Mouse (Mus musculus) midbrain, embryonic 15.5 days (tissue): ENCODE results near the gene Ccdc149. TPM values are rescaled to one million over a fixed set of nuclear protein-coding genes. Genes with fewer than 3 reads are reported as not detected.

ENCODE experiments used
- ATAC-seq: fragments of 200-750 bp; cut with Nextera tagmentation; replicated peaks from 2 replicates; pipeline ENCODE4 v1.8.0; 2017; ENCODE audit warnings: moderate TSS enrichment
- H3K27ac ChIP-seq: fragments of 300-500 bp; sonication (generic); 2 replicates; pipeline ENCODE4 v1.5.1; 2015; ENCODE audit warnings: mild to moderate bottlenecking, inconsistent platforms
- H3K27me3 ChIP-seq: fragments of 300-500 bp; sonication (generic); replicated peaks from 2 replicates; pipeline ENCODE4 v1.6.1; 2015; ENCODE audit warnings: inconsistent platforms
- H3K36me3 ChIP-seq: fragments of 300-500 bp; sonication (generic); replicated peaks from 2 replicates; pipeline ENCODE4 v1.6.1; 2015; ENCODE audit warnings: inconsistent platforms
- H3K4me1 ChIP-seq: fragments of 300-500 bp; sonication (generic); 2 replicates; pipeline ENCODE4 v1.6.1; 2015; ENCODE audit warnings: inconsistent platforms
- H3K4me2 ChIP-seq: fragments of 300-500 bp; sonication (generic); 2 replicates; pipeline ENCODE4 v1.6.1; 2015; ENCODE audit warnings: inconsistent platforms, mild to moderate bottlenecking, moderate library complexity
- H3K4me3 ChIP-seq: fragments of 300-500 bp; sonication (generic); 2 replicates; pipeline ENCODE4 v1.5.1; 2015; ENCODE audit warnings: mild to moderate bottlenecking, inconsistent platforms
- H3K9ac ChIP-seq: fragments of 300-500 bp; sonication (generic); 2 replicates; pipeline ENCODE4 v1.6.1; 2015; ENCODE audit warnings: mild to moderate bottlenecking, inconsistent platforms
- H3K9me3 ChIP-seq: fragments of 300-500 bp; sonication (generic); 2 replicates; pipeline ENCODE4 v1.6.1; 2016; ENCODE audit warnings: inconsistent platforms
- WGBS: fragments of 180-500 bp; shearing (Covaris S2); methylation state at CpG from one replicate; pipeline ENCODE4 v1.1.7; 2015; ENCODE audit warnings: mixed read lengths; 5-methylcytosine and 5-hydroxymethylcytosine counted together
- polyA plus RNA-seq: library from polyadenylated mRNA; unstranded; fragments of >200 nt; fragmentation: Nextera tagmentation; extraction: Ambion mirVana; gene quantifications from 2 replicates; pipeline ENCODE4 v1.2.1, GENCODE M21; 2015

The Ccdc149 gene
- polyA plus RNA-seq, 1 experiment from 2014 or later = 14.9 TPM

DNA sequence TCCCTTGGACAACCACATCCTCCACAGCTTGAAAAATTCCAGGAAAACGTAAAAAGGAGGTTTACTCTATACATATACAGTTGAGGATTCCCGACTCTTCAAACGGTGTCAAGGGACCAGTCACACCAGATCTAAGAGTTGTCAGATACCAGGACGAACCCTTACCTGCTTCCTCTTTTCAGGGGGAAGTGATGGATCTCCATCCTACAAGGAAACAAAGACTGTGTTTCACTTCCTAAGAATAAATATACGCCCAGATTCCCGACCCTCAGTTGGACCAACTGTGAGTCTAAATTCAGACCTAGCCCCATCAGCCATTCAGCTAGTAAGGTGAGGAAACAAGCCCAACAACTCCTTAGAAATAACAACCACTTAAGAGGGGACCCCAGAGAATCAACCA is 35.8 kb downstream of the Ccdc149 start:
- ATAC-seq = no peak
- Histone ChIP-seq H3K27me3 (no peaks in the 10 kb centered on the region), H3K36me3 (no peaks in the 10 kb centered on the region), H3K4me2 (no peak overlapping the region), H3K4me1 (no peaks in the 10 kb centered on the region), H3K27ac (no peak overlapping the region), H3K9ac (no peak overlapping the region), H3K9me3 (no peaks in the 10 kb centered on the region), H3K4me3 (no peak overlapping the region)
- WGBS = 91% methylated on average over 6 of the region's 6 CpGs

DNA sequence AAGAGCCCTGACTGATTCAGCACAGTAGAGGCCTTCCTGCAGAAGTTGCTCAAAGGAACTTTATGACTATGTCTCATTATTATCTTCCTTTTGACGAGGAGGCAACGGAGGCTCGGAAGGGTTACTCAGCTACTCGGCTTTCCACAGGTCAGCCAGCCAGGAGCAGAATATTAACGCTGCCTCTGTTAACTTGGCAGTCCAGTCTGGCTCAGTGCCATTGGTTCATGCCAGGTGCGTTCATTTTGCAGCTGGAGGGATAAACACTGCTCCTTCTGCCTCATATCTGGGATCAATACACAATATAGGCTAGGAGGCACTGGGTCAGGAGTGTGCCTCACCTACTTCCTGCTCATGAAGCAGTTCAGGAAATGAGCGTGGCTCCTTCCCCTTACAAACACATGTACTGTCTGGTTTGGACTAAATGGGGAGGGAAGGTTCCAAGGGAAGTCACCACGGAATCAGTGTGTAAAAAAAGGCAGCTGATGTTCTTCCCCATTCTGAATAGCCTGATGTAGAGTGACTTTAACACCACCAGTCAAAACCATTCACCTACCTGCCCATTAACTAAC is 40.0 kb downstream of the Ccdc149 start:
- no peaks in the 10 kb centered on the region for H3K9me3 ChIP-seq
- no peaks in the 10 kb centered on the region for H3K27me3 ChIP-seq
- no peak for ATAC-seq
- H3K4me2 ChIP-seq = no peak overlapping the region
- H3K4me1 ChIP-seq = peaks cover 16% of the 10 kb centered on the region
- H3K27ac ChIP-seq = no peak overlapping the region
- H3K36me3 ChIP-seq = no peaks in the 10 kb centered on the region
- 71% methylated on average over 8 of the region's 8 CpGs for WGBS
- no peak overlapping the region for H3K4me3 ChIP-seq
- no peak overlapping the region for H3K9ac ChIP-seq

DNA sequence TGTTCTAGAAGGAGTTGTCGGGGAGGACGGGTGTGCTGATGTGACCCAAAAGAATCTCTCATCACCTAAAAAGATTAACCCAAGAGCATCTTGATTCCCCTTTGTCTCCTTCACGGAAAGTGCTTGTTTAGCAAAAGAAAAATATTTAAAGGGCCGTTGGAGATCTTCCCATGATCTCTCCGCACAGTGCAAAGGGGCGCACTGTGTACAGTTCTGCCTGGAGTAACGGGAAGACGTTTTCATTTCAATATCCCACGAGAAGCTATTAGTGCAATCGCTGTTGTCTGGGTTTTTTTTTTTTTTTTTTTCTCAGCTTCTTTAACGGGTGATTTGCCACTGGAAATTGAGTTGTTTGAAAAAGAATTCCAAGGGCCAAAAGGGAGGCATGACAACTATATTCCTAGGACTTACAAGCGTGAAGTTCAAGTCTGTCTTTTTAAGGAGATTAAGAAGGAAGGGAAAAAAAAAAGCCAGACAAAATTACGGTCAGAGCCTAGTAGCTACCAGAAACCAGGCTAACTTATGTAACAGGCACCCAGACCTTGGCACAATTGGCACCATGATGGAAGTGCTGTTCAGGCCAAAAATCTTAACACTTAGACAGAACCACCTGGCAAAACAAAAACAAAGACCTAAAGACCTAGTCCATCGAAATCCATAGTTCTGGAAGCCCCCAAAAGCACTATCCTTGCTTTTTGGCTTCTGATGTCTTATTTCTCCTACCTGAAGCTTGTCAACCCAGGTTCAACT is 41.4 kb downstream of the Ccdc149 start:
- WGBS = 40% methylated on average over 14 of the region's 14 CpGs
- Histone ChIP-seq H3K9ac (no peak overlapping the region), H3K9me3 (no peaks in the 10 kb centered on the region), H3K4me2 (no peak overlapping the region), H3K27me3 (no peaks in the 10 kb centered on the region), H3K4me1 (peaks cover 16% of the 10 kb centered on the region), H3K27ac (no peak overlapping the region), H3K4me3 (no peak overlapping the region), H3K36me3 (no peaks in the 10 kb centered on the region)
- peak; percentile 75 for ATAC-seq

DNA sequence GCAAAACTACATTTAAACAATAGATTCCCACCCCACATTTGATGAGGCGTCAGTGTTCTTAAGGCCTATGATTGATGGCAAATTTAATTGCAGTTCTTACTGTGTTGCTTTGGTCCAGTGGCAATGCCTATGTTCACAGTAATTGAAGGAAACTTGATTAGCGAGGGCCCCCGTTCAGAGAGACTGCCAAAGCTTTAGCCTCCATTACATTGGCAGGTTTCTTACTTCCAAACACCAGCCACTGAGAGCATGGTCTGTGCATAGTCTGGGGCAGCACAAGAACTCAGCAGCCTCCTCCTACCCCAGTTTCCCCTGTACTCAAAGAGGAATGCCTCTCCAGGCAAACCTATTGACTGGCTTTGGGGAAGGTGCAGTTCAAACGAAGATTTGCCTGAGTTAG is 42.7 kb downstream of the Ccdc149 start:
- ATAC-seq = no peak
- WGBS = 51% methylated on average over 4 of the region's 4 CpGs

DNA sequence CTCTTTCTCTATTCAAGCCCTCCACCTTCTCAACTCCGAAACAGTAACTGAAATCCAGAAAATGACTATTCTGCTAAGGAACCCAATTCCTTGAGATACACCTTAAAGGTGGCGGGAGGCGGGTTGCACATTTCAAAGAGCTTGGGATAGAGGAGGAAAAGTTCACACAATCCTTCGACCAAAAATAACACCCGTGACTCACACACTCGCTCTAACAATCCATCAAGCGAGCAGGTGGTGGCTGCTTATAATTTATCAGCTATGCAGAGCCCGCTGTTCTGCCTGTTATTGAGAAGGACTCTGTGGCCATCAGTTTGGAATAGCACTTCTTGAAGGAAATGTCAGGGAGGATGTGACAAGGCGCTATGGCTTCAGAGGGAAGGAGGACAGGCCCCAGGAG is 45.5 kb downstream of the Ccdc149 start:
- WGBS = 90% methylated on average over 9 of the region's 9 CpGs
- no peak overlapping the region for H3K27ac ChIP-seq
- ATAC-seq = no peak
- no peak overlapping the region for H3K9ac ChIP-seq
- H3K9me3 ChIP-seq = no peaks in the 10 kb centered on the region
- H3K27me3 ChIP-seq = no peaks in the 10 kb centered on the region
- H3K4me3 ChIP-seq = no peak overlapping the region
- peaks cover 16% of the 10 kb centered on the region for H3K4me1 ChIP-seq
- no peak overlapping the region for H3K4me2 ChIP-seq
- H3K36me3 ChIP-seq = no peaks in the 10 kb centered on the region

More for the DNA sequence above, 42.7 kb downstream of the Ccdc149 start:
- no peak overlapping the region for H3K4me3 ChIP-seq
- no peaks in the 10 kb centered on the region for H3K9me3 ChIP-seq
- H3K36me3 ChIP-seq = no peaks in the 10 kb centered on the region
- no peaks in the 10 kb centered on the region for H3K27me3 ChIP-seq
- no peak overlapping the region for H3K9ac ChIP-seq
- H3K4me2 ChIP-seq = no peak overlapping the region
- peaks cover 16% of the 10 kb centered on the region for H3K4me1 ChIP-seq
- no peak overlapping the region for H3K27ac ChIP-seq

DNA sequence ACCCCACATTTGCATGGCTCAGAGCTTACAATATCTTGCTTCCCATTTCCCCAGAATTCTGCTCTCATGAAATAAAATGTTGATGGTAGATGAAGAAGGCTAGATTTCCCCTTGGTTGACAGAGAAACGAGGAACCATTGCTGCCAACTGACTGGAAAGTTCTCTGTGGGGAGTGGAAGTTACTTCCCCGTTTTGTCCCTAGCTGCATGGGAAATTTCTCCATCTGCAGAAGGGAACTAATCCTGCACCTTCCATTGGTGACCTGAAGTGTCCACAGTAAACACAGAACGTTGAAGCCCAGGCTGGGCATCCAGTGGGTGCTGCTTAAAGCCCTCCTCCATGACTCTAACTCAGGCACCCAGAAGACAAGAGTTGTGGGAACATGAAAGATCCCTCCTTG is 47.4 kb downstream of the Ccdc149 start:
- no peak overlapping the region for H3K4me3 ChIP-seq
- no peak overlapping the region for H3K4me2 ChIP-seq
- H3K9me3 ChIP-seq = no peaks in the 10 kb centered on the region
- 78% methylated on average over 3 of the region's 3 CpGs for WGBS
- no peak overlapping the region for H3K27ac ChIP-seq
- no peaks in the 10 kb centered on the region for H3K4me1 ChIP-seq
- ATAC-seq = no peak
- no peaks in the 10 kb centered on the region for H3K36me3 ChIP-seq
- H3K27me3 ChIP-seq = no peaks in the 10 kb centered on the region
- H3K9ac ChIP-seq = no peak overlapping the region

DNA sequence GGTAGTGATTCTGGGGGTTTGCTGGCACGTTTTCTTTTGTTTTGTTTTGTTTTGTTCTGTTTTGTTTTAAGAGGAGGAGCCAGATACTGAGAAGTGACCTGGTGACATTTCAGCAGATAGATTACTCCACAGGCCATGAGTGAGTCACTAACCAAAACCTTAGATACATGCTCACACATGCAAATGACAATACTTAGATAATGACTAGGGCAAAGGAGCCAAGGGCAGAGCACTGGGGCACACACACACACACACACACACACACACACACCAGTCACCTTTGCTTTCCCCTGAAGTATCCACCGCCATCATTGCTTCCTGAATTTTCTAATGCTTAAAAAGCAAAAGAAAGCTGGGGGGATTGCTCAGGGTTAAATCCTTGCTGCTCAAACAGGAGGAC is 54.8 kb downstream of the Ccdc149 start:
- Histone ChIP-seq H3K4me1 (no peaks in the 10 kb centered on the region), H3K27ac (no peak overlapping the region), H3K27me3 (no peaks in the 10 kb centered on the region), H3K9ac (no peak overlapping the region), H3K9me3 (no peaks in the 10 kb centered on the region), H3K4me2 (no peak overlapping the region), H3K36me3 (no peaks in the 10 kb centered on the region), H3K4me3 (no peak overlapping the region)
- ATAC-seq = no peak
- 70% methylated on average over 2 of the region's 2 CpGs for WGBS

DNA sequence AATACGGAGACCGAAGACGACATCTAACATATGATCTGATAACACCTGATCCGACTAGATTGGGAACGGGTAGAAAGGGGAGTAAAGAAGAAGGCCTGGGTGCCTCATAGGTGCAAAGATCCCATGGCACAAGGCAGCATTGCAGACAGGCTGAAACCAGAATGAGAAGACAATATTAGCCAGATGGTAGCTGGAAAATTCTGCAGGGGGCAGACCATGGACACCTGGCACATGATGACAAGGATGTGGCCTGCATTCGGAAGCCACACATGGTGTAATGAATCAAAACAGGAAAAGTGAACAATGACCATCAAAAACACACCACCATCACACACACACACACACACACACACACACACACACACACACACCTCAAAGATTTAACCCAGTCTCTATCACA is 55.4 kb downstream of the Ccdc149 start:
- no peak overlapping the region for H3K4me2 ChIP-seq
- no peaks in the 10 kb centered on the region for H3K9me3 ChIP-seq
- H3K9ac ChIP-seq = no peak overlapping the region
- no peaks in the 10 kb centered on the region for H3K27me3 ChIP-seq
- H3K4me1 ChIP-seq = no peaks in the 10 kb centered on the region
- H3K27ac ChIP-seq = no peak overlapping the region
- H3K4me3 ChIP-seq = no peak overlapping the region
- no peaks in the 10 kb centered on the region for H3K36me3 ChIP-seq
- no peak for ATAC-seq
- WGBS = 88% methylated on average over 6 of the region's 6 CpGs

DNA sequence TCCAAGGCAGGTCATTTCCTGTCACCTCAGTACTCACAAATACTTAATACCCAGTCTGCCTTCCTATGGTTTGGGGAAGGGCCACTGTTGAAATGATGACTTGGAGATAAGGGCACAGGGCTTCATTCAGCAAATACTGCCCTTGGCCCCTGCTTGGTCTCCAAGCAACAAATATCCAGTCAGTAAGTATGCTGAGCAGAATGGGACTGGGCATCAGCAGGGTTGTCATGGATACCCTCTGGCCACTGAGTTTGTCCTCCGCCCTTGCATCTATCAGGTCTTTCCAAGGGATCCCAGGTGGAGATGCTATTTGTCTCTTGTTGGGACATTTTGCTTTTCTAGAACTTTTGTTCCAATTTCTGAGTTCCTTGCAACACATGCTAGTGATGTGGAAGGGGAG is 56.1 kb downstream of the Ccdc149 start:
- no peak overlapping the region for H3K4me2 ChIP-seq
- H3K27ac ChIP-seq = no peak overlapping the region
- H3K9me3 ChIP-seq = no peaks in the 10 kb centered on the region
- H3K36me3 ChIP-seq = no peaks in the 10 kb centered on the region
- ATAC-seq = no peak
- 41% methylated on average over 1 of the region's 1 CpGs for WGBS
- H3K4me3 ChIP-seq = no peak overlapping the region
- H3K4me1 ChIP-seq = no peaks in the 10 kb centered on the region
- no peak overlapping the region for H3K9ac ChIP-seq
- H3K27me3 ChIP-seq = no peaks in the 10 kb centered on the region

DNA sequence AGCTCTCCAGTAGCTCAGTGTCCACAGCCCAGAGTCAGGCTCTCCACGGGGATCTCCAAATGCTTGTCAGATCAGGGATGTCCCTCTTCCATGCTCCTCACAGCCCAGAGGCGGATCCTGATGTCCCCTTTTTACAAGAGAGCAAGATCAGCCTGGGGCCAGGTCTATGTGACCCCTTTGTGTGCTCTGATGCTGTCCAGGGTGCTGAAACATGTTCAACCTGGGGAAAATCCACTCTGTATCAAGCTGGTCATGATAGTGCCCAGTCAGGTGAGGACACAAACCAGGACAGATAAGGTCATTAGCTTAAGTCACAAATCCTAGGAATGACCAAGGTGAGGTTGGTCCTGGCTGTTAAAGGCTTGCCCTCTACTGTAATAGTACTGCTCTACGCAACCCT is 59.8 kb downstream of the Ccdc149 start:
- Histone ChIP-seq H3K4me2 (no peak overlapping the region), H3K4me3 (no peak overlapping the region), H3K4me1 (no peaks in the 10 kb centered on the region), H3K9me3 (no peaks in the 10 kb centered on the region), H3K9ac (no peak overlapping the region), H3K27ac (no peak overlapping the region), H3K27me3 (no peaks in the 10 kb centered on the region), H3K36me3 (no peaks in the 10 kb centered on the region)
- ATAC-seq = no peak
- WGBS = 61% methylated on average over 3 of the region's 3 CpGs

DNA sequence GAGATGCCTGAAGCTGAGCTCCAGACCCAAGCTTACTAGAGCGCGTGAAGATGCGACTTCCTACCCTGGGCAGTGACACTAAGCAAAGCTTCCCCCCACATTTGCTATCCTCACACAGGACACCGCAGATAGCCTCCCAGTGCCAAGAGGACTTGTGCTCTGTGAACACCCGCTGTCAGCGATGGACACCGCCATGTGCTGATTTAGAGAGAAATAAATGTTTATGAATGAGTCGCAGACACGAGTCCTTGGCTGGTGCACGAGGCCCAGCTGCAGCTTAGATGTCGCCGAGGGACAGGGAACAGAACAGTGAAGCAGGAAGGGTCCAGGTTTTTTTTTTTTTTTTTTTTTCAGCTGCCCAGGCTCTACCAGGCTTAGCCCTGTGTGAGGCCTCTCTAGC is 61.1 kb downstream of the Ccdc149 start:
- ATAC-seq = 0 out of 2 replicates have a peak, but pooled peaks have one; percentile 41
- Histone ChIP-seq H3K4me3 (no peak overlapping the region), H3K4me2 (no peak overlapping the region), H3K36me3 (no peaks in the 10 kb centered on the region), H3K4me1 (no peaks in the 10 kb centered on the region), H3K27me3 (no peaks in the 10 kb centered on the region), H3K9ac (no peak overlapping the region), H3K27ac (no peak overlapping the region), H3K9me3 (no peaks in the 10 kb centered on the region)
- 74% methylated on average over 12 of the region's 12 CpGs for WGBS

DNA sequence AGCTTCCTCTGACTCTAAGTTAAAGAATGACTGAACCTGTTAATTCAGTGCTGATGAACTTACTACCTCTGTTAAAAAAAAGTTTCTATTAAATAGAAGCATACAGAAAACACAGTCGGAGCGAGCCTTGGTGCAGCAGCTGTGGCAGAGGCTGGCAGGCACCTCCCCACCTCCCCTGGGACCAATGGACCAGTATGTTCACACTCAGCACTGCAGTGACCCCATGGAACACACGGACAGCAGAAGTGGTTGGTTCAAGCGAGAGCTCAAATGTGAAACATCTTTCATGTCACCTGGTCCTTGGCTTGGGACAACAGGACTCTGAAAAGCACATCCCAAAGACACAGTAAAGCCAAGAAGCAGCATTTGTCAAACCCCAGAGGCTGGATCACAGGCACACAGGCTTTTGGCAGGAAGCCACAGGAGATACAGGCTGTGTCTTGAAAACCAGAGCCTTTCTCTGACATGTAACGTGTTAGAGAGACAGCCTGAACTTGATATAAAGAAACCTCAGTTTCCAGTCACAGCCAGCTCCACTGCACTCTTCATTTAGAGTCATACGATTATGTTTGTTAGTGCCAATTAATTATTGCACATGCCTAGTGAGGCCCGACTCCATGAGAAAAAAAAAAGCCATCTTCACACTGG is 62.5 kb downstream of the Ccdc149 start:
- H3K9me3 ChIP-seq = no peaks in the 10 kb centered on the region
- H3K27me3 ChIP-seq = no peaks in the 10 kb centered on the region
- no peak for ATAC-seq
- no peaks in the 10 kb centered on the region for H3K4me1 ChIP-seq
- H3K4me2 ChIP-seq = no peak overlapping the region
- H3K36me3 ChIP-seq = no peaks in the 10 kb centered on the region
- H3K4me3 ChIP-seq = no peak overlapping the region
- no peak overlapping the region for H3K27ac ChIP-seq
- no peak overlapping the region for H3K9ac ChIP-seq
- 73% methylated on average over 7 of the region's 7 CpGs for WGBS

DNA sequence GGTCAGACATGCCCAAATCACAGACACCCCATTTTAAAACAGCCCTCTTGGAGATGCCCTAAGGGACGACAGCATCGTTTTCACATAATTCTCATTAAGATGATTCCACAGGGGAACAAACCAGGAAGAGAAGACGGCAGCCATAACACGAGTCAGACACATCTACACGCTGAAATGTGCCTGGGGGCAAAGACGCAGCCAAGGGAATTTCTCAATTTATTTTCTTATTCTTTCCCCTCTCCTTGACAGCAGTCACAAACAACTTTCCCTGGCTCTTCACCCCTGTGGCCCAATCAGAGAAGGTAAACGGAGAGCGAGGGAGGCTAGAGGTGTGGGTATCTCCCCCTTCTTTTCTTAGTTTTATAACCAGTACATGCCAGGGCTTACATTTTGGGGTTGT is 66.9 kb downstream of the Ccdc149 start:
- Histone ChIP-seq H3K4me3 (no peak overlapping the region), H3K9ac (no peak overlapping the region), H3K36me3 (no peaks in the 10 kb centered on the region), H3K27me3 (no peaks in the 10 kb centered on the region), H3K4me1 (no peaks in the 10 kb centered on the region), H3K27ac (no peak overlapping the region), H3K9me3 (no peaks in the 10 kb centered on the region), H3K4me2 (no peak overlapping the region)
- WGBS = 61% methylated on average over 8 of the region's 8 CpGs
- ATAC-seq = 0 out of 2 replicates have a peak, but pooled peaks have one; percentile 25
